In the genomic region with DNA sequence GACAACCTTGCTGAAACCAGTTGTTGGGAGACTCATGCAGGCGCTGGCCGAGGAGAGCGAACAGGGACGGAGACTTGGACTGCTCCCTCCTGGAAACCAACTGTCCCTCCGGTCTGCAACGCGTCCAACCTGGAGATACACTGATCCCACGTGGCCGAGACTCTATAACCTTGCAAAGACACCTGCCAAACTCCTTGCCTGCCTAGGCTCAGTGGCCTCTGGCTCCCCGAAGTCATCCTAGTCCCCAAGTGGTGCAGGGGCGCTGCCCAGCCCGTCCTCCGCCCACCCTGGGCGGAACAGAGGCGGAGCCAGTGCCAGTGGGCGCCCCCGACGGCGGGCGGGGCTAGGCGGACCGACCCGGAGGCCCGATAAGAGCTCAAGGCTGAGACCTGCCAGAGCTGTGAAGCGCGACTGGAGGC, we compare ENCODE assay signal across 9 mouse cellular contexts. TPM values are rescaled to one million over a fixed set of nuclear protein-coding genes. Genes with fewer than 3 reads are reported as not detected.
DNase-seq lines count a peak whose midpoint lies in the region; ATAC-seq and TF ChIP-seq lines count a peak whose summit lies in the region.
"Had no signal": no experiment of that assay in that cellular context is flagged by ENCODE, and none has a peak within 500 bp of the region (broad histone marks: within the 10 kb centered on the region; RNA-seq: fewer than 3 reads in every experiment).

A gene (plus strand): TSS at position 345 of the 419 bp plus-strand sequence.

- intact Hi-C loops in left cerebral cortex, postnatal 4 days (cut with DNase I), result no loop called here

- peaks cover 51% of the 10 kb centered on the region for H3K27me3 ChIP-seq in heart, postnatal 0 days (ENCODE audit: control insufficient read depth, insufficient read depth, low read length)

- peak within 1 kb of the TSS; percentile 69 for H3K4me2 ChIP-seq in heart, postnatal 0 days (ENCODE audit: low read depth, low read length)

- H3K36me3 ChIP-seq in heart, postnatal 0 days (replicated peaks; ENCODE audit: control insufficient read depth, insufficient read depth, low read length), result no peaks in the 10 kb centered on the region
- H3K36me3 ChIP-seq: G1E had no signal

- peak; percentile 36; the same call in 1 of the 2 replicates for ATAC-seq in heart, postnatal 0 days (ENCODE audit: insufficient read depth, low read depth)

- no peak within 1 kb of the TSS; the same call in 1 of the 2 replicates for H3K9ac ChIP-seq in heart, postnatal 0 days (replicated peaks; ENCODE audit: low read depth, low read length)

- TF ChIP-seq EP300 in heart, postnatal 0 days (IDR thresholded peaks at IDR 0.05; ENCODE audit: low read depth), result no peak

- H3K27ac ChIP-seq in heart, postnatal 0 days (ENCODE audit: low read depth), result no peak within 1 kb of the TSS

- H3K4me3 ChIP-seq in heart, postnatal 0 days (ENCODE audit: low read depth, low read length), result peak within 1 kb of the TSS; percentile 45

- no peak for TF ChIP-seq CTCF in heart, postnatal 0 days (IDR thresholded peaks at IDR 0.05; ENCODE audit: low read depth)

- H3K9me3 ChIP-seq in heart, postnatal 0 days (replicated peaks; ENCODE audit: control insufficient read depth, low read length), result no peaks in the 10 kb centered on the region

- H3K4me1 ChIP-seq in heart, postnatal 0 days (ENCODE audit: control insufficient read depth, insufficient read depth), result peaks cover 8% of the 10 kb centered on the region; the same call in 1 of the 2 replicates

- WGBS in heart, postnatal 0 days, result under 1% methylated on average over 26 of the region's 26 CpGs

- DNase-seq in left cerebral cortex, postnatal 4 days, result peak; percentile 12
- DNase-seq in left cerebral cortex, adult 18-20 months (ENCODE audit: low spot score in 2 of 2), result no peak
- DNase-seq in embryo, embryonic 11 days, result peak; percentile 68
- DNase-seq in heart, postnatal 0 days (ENCODE audit: low spot score), result no peak
- DNase-seq in kidney, postnatal 36 days, result peak; percentile 55 to 73
- DNase-seq in mesoderm, embryonic 11.5 days (ENCODE audit: low read depth, low spot score), result peak; percentile 50
- DNase-seq in testis, postnatal 10 days (ENCODE audit: low spot score), result peak; percentile 54
- no peak for DNase-seq in frontal cortex, postnatal 25 days (ENCODE audit: low spot score in 2 of 2)

RNA-seq across cellular contexts. Expression of the gene that starts here (rescaled TPM):
- under 1 TPM; 0.14 to 0.36 TPM for total RNA-seq in left cerebral cortex, postnatal 4 days (2021)
- total RNA-seq in left cerebral cortex, adult 18-20 months (2021), result under 1 TPM in 1 of 2 experiments, not detected in 1; 0.16 TPM
- total RNA-seq in heart, postnatal 0 days (2014; rRNA removed; ENCODE audit: low replicate concordance), result not detected in 2 replicates
- polyA plus RNA-seq in heart, postnatal 0 days (2015; fragmentation: Nextera tagmentation; extraction: Ambion mirVana), result not detected in 2 replicates
- total RNA-seq: G1E had no signal
- polyA plus RNA-seq: G1E had no signal

Comparison
In these comparisons a context has a peak if more than half of its experiments do, and no peak if none do; other contexts are left out.
1. Peak in DNase-seq in left cerebral cortex, postnatal 4 days; RNA of the gene not detected or under 1 TPM.
2. Peak in ATAC-seq, H3K4me3 ChIP-seq and H3K4me2 ChIP-seq in heart, postnatal 0 days; RNA of the gene not detected or under 1 TPM.
3. DNase-seq: peak in embryo, embryonic 11 days (single experiment), kidney, postnatal 36 days (2 of 2), mesoderm, embryonic 11.5 days (single experiment) and testis, postnatal 10 days (single experiment); none in left cerebral cortex, adult 18-20 months (0 of 2), heart, postnatal 0 days (single experiment) and frontal cortex, postnatal 25 days (0 of 2).